Mouse (Mus musculus) small intestine, adult 2 months (tissue): ENCODE measurements around the gene Shld1. TPM values are rescaled to one million over a fixed set of nuclear protein-coding genes. Genes with fewer than 3 reads are reported as not detected.

Experiments
- H3K27ac ChIP-seq: fragments of 200-500 bp; 2 replicates; pipeline ENCODE4 v1.5.1; 2012; ENCODE audit warnings: low read depth, low read length, control low read depth, inconsistent platforms; ENCODE audit not compliant: insufficient read depth
- H3K27me3 ChIP-seq: fragments of 200-500 bp; 2 replicates; pipeline ENCODE4 v1.6.1; 2012; ENCODE audit warnings: mild to moderate bottlenecking, moderate library complexity, low read length, inconsistent platforms; ENCODE audit not compliant: control insufficient read depth, insufficient read depth
- H3K36me3 ChIP-seq: fragments of 200-500 bp; 2 replicates; pipeline ENCODE4 v1.6.1; 2012; ENCODE audit warnings: mild to moderate bottlenecking, low read length, control low read depth, inconsistent platforms; ENCODE audit not compliant: control insufficient read depth, insufficient read depth
- H3K4me1 ChIP-seq: fragments of 200-500 bp; 2 replicates; pipeline ENCODE4 v1.6.1; 2012; ENCODE audit warnings: low read length, inconsistent platforms, mixed read lengths; ENCODE audit not compliant: control insufficient read depth, insufficient read depth, insufficient read length
- H3K4me3 ChIP-seq: fragments of 200-500 bp; 2 replicates; pipeline ENCODE4 v1.5.1; 2012; ENCODE audit warnings: low read depth, mild to moderate bottlenecking, control low read depth, inconsistent platforms, low read length, moderate library complexity
- CTCF ChIP-seq: fragments of 200-500 bp; IDR thresholded peaks from 2 replicates; pipeline ENCODE4 v1.5.1; 2012; ENCODE audit warnings: low read depth, mild to moderate bottlenecking, control low read depth, inconsistent platforms, low read length, moderate library complexity, mixed read lengths; ENCODE audit not compliant: insufficient replicate concordance, insufficient read length; ENCODE audit errors: extremely low read depth
- POLR2A ChIP-seq: fragments of 200-500 bp; IDR thresholded peaks from 2 replicates; pipeline ENCODE4 v1.6.1; 2012; ENCODE audit warnings: low read depth, mild to moderate bottlenecking, control low read depth, inconsistent platforms, low read length, moderate library complexity
- WGBS: fragments of 180-500 bp; shearing (Covaris S2); methylation state at CpG from one replicate; pipeline ENCODE4 v1.1.7; 2018; 5-methylcytosine and 5-hydroxymethylcytosine counted together
- polyA plus RNA-seq: library from polyadenylated mRNA; depleted of rRNA; stranded (reverse); fragments of >200 nt; gene quantifications from 2 replicates; pipeline ENCODE4 v1.2.3, GENCODE M21; 2012

The Shld1 gene
- polyA plus RNA-seq, 1 experiment = 8.9 TPM

- H3K4me3 ChIP-seq = no peak overlapping the region
- no peaks in the 10 kb centered on the region for H3K27me3 ChIP-seq
- H3K4me1 ChIP-seq = no peaks in the 10 kb centered on the region
- no peaks in the 10 kb centered on the region for H3K36me3 ChIP-seq
- no peak for TF ChIP-seq POLR2A
- no peak for TF ChIP-seq CTCF
- 61% methylated on average over 4 of the region's 4 CpGs for WGBS
- no peak overlapping the region for H3K27ac ChIP-seq
Observed at GRCm38 (mm10) chr2:132670290-132670689, 16.4 kb upstream of the Shld1 start.

DNA sequence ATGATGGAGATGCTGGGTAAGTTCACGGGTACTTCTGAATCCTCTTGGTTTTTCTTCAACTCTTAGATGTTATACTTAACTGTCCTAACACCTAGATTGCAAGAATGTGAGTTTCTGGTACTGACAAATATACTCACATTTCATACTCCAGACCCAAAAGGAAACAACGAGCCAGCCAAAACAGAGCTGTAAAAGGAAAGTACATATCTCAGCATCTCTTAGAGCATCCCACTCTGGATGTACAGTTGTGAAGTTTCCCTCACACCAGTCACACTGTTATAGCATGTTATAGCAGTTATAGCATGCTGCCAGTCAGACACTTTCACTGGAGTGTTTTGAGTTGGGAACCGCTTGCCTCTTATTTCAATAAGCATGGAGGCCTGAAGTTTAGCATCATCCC, 14.6 kb upstream of the Shld1 start:
- WGBS = 93% methylated on average over 3 of the region's 3 CpGs
- no peaks in the 10 kb centered on the region for H3K4me1 ChIP-seq
- no peaks in the 10 kb centered on the region for H3K36me3 ChIP-seq
- H3K27ac ChIP-seq = no peak overlapping the region
- TF ChIP-seq POLR2A (no peak), CTCF (no peak)
- H3K4me3 ChIP-seq = no peak overlapping the region
- H3K27me3 ChIP-seq = no peaks in the 10 kb centered on the region

DNA sequence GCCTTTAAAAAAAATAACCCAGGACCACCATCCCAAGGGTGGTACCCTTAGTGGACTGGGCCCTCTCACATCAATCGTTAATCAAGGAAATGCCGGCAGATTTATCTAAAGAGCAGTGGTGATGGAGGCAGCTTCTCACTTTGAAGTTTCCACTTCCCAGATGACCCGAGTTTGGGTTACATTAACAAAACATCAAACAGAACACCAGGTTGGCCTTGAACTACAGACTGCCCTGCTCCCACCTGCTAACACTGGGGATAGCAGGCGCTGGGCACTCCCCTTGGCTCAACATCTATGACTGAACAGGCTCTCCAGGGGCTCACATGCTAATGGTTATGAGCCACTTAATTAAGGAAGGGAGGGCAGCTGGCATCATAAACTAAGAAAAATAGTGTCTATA, 10.6 kb upstream of the Shld1 start:
- H3K27me3 ChIP-seq = no peaks in the 10 kb centered on the region
- 68% methylated on average over 4 of the region's 4 CpGs for WGBS
- TF ChIP-seq CTCF (no peak), POLR2A (no peak)
- no peak overlapping the region for H3K27ac ChIP-seq
- H3K4me3 ChIP-seq = no peak overlapping the region
- peaks cover 1% of the 10 kb centered on the region; the same call in 1 of the 2 replicates for H3K4me1 ChIP-seq
- H3K36me3 ChIP-seq = no peaks in the 10 kb centered on the region

- TF ChIP-seq POLR2A (no peak), CTCF (no peak)
Observed at GRCm38 (mm10) chr2:132685001-132685400, 1.7 kb upstream of the Shld1 start.

DNA sequence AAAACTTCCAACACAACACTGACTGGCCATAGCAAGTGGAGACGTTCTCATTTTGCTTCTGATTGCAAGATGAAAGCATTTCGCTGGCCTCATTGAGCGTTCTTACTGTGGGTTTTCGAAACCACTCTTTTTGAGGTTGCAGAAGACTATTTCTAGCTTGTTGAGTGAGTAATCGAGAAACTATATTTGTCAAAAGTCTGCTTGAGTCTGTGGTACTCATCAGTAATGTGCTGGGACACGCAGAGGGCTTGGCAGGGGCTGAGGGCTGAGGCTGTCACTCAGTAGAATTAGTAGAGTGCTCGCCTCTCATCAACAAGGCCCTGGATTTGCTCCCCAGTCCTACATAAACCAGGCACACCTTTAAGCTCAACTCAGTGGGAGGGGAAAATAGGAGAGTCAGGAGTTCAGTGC, 1.9 kb downstream of the Shld1 start:
- Histone ChIP-seq H3K4me3 (no peak overlapping the region), H3K36me3 (peaks cover 1% of the 10 kb centered on the region; the same call in 1 of the 2 replicates), H3K27me3 (no peaks in the 10 kb centered on the region), H3K27ac (peak overlapping the region; percentile 32), H3K4me1 (peaks cover 14% of the 10 kb centered on the region)
- TF ChIP-seq CTCF (no peak), POLR2A (no peak)
- WGBS = 79% methylated on average over 7 of the region's 7 CpGs

More at GRCm38 (mm10) chr2:132685001-132685400, 1.7 kb upstream of the Shld1 start:
- no peak overlapping the region for H3K4me3 ChIP-seq
- no peaks in the 10 kb centered on the region for H3K36me3 ChIP-seq
- peak overlapping the region; percentile 82 for H3K27ac ChIP-seq
- no peaks in the 10 kb centered on the region for H3K27me3 ChIP-seq
- peaks cover 18% of the 10 kb centered on the region for H3K4me1 ChIP-seq

- Histone ChIP-seq H3K4me3 (no peak overlapping the region), H3K27ac (peak overlapping the region; percentile 32), H3K36me3 (peaks cover 1% of the 10 kb centered on the region; the same call in 1 of the 2 replicates), H3K27me3 (no peaks in the 10 kb centered on the region), H3K4me1 (peaks cover 14% of the 10 kb centered on the region)
- 47% methylated on average over 4 of the region's 4 CpGs for WGBS
- TF ChIP-seq POLR2A = no peak
- no peak for TF ChIP-seq CTCF
Observed at GRCm38 (mm10) chr2:132689188-132689568, 2.4 kb downstream of the Shld1 start.

- H3K27me3 ChIP-seq = no peaks in the 10 kb centered on the region
- no peak for TF ChIP-seq CTCF
- TF ChIP-seq POLR2A = no peak
- peaks cover 1% of the 10 kb centered on the region; the same call in 1 of the 2 replicates for H3K36me3 ChIP-seq
- peak overlapping the region; percentile 32 for H3K27ac ChIP-seq
- no peak overlapping the region for H3K4me3 ChIP-seq
- 70% methylated on average over 15 of the region's 15 CpGs for WGBS
- H3K4me1 ChIP-seq = peaks cover 11% of the 10 kb centered on the region
Observed at GRCm38 (mm10) chr2:132689569-132690231, 3.0 kb downstream of the Shld1 start.

- Histone ChIP-seq H3K36me3 (peaks cover 1% of the 10 kb centered on the region; the same call in 1 of the 2 replicates), H3K27me3 (no peaks in the 10 kb centered on the region), H3K4me3 (no peak overlapping the region), H3K27ac (0 out of 2 replicates have a peak overlapping the region, but pooled peaks have one; percentile 4), H3K4me1 (peaks cover 17% of the 10 kb centered on the region)
- TF ChIP-seq CTCF (no peak), POLR2A (no peak)
- 63% methylated on average over 7 of the region's 7 CpGs for WGBS
Observed at GRCm38 (mm10) chr2:132691731-132692130, 5.0 kb downstream of the Shld1 start.
